Mouse (Mus musculus): ENCODE results near the gene Bcl2l10. TPM values are rescaled to one million over a fixed set of nuclear protein-coding genes. Genes with fewer than 3 reads are reported as not detected.

Bcl2l10 gene
- polyA plus RNA-seq, 2 experiments: not detected

GRCm38 (mm10) chr9:75313832-75314516 lies 33.6 kb upstream of the Bcl2l10 start:
- WGBS: under 1% methylated on average over 37 of the region's 52 CpGs
- peak overlapping the region; percentile 86 for H3K4me2 ChIP-seq (replicated peaks; ENCODE audit: low read depth, low read length, severe bottlenecking)
- peaks cover 13% of the 10 kb centered on the region for H3K4me1 ChIP-seq (ENCODE audit: control insufficient read depth, insufficient read depth, low read length)
- peak; percentile 72 for DNase-seq (ENCODE audit: low spot score)
- peak; percentile 94 for ATAC-seq (ENCODE audit: low FRiP score, low read depth)
- no peaks in the 10 kb centered on the region for H3K9me3 ChIP-seq (ENCODE audit: control insufficient read depth, low read length)
- H3K27ac ChIP-seq (replicated peaks; ENCODE audit: low read depth, low read length): peak overlapping the region; percentile 55
- H3K9ac ChIP-seq (ENCODE audit: low read depth, low read length, severe bottlenecking): peak overlapping the region; percentile 63
- H3K4me3 ChIP-seq (replicated peaks; ENCODE audit: low read length): peak overlapping the region; percentile 62
- 0 out of 2 replicates have a peak, but pooled peaks cover 2% of the 10 kb centered on the region for H3K36me3 ChIP-seq (ENCODE audit: control insufficient read depth, insufficient read depth, low read length)
- no peak; the same call in 1 of the 2 replicates for TF ChIP-seq POLR2A (IDR thresholded peaks at IDR 0.05; ENCODE audit: borderline replicate concordance, extremely low read depth, insufficient read depth, insufficient read length)
- no peaks in the 10 kb centered on the region for H3K27me3 ChIP-seq (ENCODE audit: control insufficient read depth, insufficient read depth, low read length)

GRCm38 (mm10) chr9:75314517-75315105 lies 32.9 kb upstream of the Bcl2l10 start:
- no peaks in the 10 kb centered on the region for H3K27me3 ChIP-seq (ENCODE audit: control insufficient read depth, insufficient read depth, low read length)
- H3K27ac ChIP-seq (replicated peaks; ENCODE audit: low read depth, low read length): peak overlapping the region; percentile 55; the same call in 1 of the 2 replicates
- H3K36me3 ChIP-seq (ENCODE audit: control insufficient read depth, insufficient read depth, low read length): 0 out of 2 replicates have a peak, but pooled peaks cover 2% of the 10 kb centered on the region
- 2% methylated on average over 19 of the region's 22 CpGs for WGBS
- TF ChIP-seq POLR2A (IDR thresholded peaks at IDR 0.05; ENCODE audit: borderline replicate concordance, extremely low read depth, insufficient read depth, insufficient read length): no peak
- no peaks in the 10 kb centered on the region for H3K9me3 ChIP-seq (ENCODE audit: control insufficient read depth, low read length)
- H3K4me1 ChIP-seq (ENCODE audit: control insufficient read depth, insufficient read depth, low read length): peaks cover 13% of the 10 kb centered on the region
- peak overlapping the region; percentile 62 for H3K4me3 ChIP-seq (replicated peaks; ENCODE audit: low read length)
- H3K9ac ChIP-seq (ENCODE audit: low read depth, low read length, severe bottlenecking): peak overlapping the region; percentile 63
- peak overlapping the region; percentile 86 for H3K4me2 ChIP-seq (replicated peaks; ENCODE audit: low read depth, low read length, severe bottlenecking)
- DNase-seq (ENCODE audit: low spot score): peak; percentile 15
- no peak for ATAC-seq (ENCODE audit: low FRiP score, low read depth)

- TF ChIP-seq POLR2A (IDR thresholded peaks at IDR 0.05; ENCODE audit: borderline replicate concordance, extremely low read depth, insufficient read depth, insufficient read length): no peak
- H3K9me3 ChIP-seq (ENCODE audit: control insufficient read depth, low read length): no peaks in the 10 kb centered on the region
- H3K27me3 ChIP-seq (ENCODE audit: control insufficient read depth, insufficient read depth, low read length): no peaks in the 10 kb centered on the region
- peak overlapping the region; percentile 62 for H3K4me3 ChIP-seq (replicated peaks; ENCODE audit: low read length)
- ATAC-seq (ENCODE audit: low FRiP score, low read depth) (no peak), DNase-seq (ENCODE audit: low spot score) (no peak)
- no peak overlapping the region for H3K27ac ChIP-seq (replicated peaks; ENCODE audit: low read depth, low read length)
- WGBS: 76% methylated on average over 3 of the region's 3 CpGs
- H3K4me2 ChIP-seq (replicated peaks; ENCODE audit: low read depth, low read length, severe bottlenecking): peak overlapping the region; percentile 86
- H3K36me3 ChIP-seq (ENCODE audit: control insufficient read depth, insufficient read depth, low read length): 0 out of 2 replicates have a peak, but pooled peaks cover 2% of the 10 kb centered on the region
- no peak overlapping the region for H3K9ac ChIP-seq (ENCODE audit: low read depth, low read length, severe bottlenecking)
- peaks cover 13% of the 10 kb centered on the region for H3K4me1 ChIP-seq (ENCODE audit: control insufficient read depth, insufficient read depth, low read length)
Measured at GRCm38 (mm10) chr9:75315238-75315637, 32.3 kb upstream of the Bcl2l10 start.

- no peaks in the 10 kb centered on the region for H3K9me3 ChIP-seq (ENCODE audit: control insufficient read depth, low read length)
- no peak overlapping the region for H3K9ac ChIP-seq (ENCODE audit: low read depth, low read length, severe bottlenecking)
- H3K4me2 ChIP-seq (replicated peaks; ENCODE audit: low read depth, low read length, severe bottlenecking): no peak overlapping the region
- DNase-seq (ENCODE audit: low spot score): no peak
- H3K27ac ChIP-seq (replicated peaks; ENCODE audit: low read depth, low read length): no peak overlapping the region
- ATAC-seq (ENCODE audit: low FRiP score, low read depth): no peak
- no peak overlapping the region for H3K4me3 ChIP-seq (replicated peaks; ENCODE audit: low read length)
- WGBS: 66% methylated on average over 6 of the region's 6 CpGs
- no peak for TF ChIP-seq POLR2A (IDR thresholded peaks at IDR 0.05; ENCODE audit: borderline replicate concordance, extremely low read depth, insufficient read depth, insufficient read length)
- H3K36me3 ChIP-seq (ENCODE audit: control insufficient read depth, insufficient read depth, low read length): 0 out of 2 replicates have a peak, but pooled peaks cover 2% of the 10 kb centered on the region
- H3K4me1 ChIP-seq (ENCODE audit: control insufficient read depth, insufficient read depth, low read length): peaks cover 13% of the 10 kb centered on the region
- no peaks in the 10 kb centered on the region for H3K27me3 ChIP-seq (ENCODE audit: control insufficient read depth, insufficient read depth, low read length)
Measured at GRCm38 (mm10) chr9:75316771-75317170, 30.8 kb upstream of the Bcl2l10 start.

GRCm38 (mm10) chr9:75318196-75318595 lies 29.4 kb upstream of the Bcl2l10 start:
- Histone ChIP-seq H3K4me1 (ENCODE audit: control insufficient read depth, insufficient read depth, low read length) (peaks cover 13% of the 10 kb centered on the region), H3K9me3 (ENCODE audit: control insufficient read depth, low read length) (no peaks in the 10 kb centered on the region), H3K9ac (ENCODE audit: low read depth, low read length, severe bottlenecking) (no peak overlapping the region), H3K4me3 (replicated peaks; ENCODE audit: low read length) (no peak overlapping the region), H3K27ac (replicated peaks; ENCODE audit: low read depth, low read length) (no peak overlapping the region), H3K27me3 (ENCODE audit: control insufficient read depth, insufficient read depth, low read length) (no peaks in the 10 kb centered on the region), H3K4me2 (replicated peaks; ENCODE audit: low read depth, low read length, severe bottlenecking) (no peak overlapping the region), H3K36me3 (ENCODE audit: control insufficient read depth, insufficient read depth, low read length) (0 out of 2 replicates have a peak, but pooled peaks cover 2% of the 10 kb centered on the region)
- WGBS: 98% methylated on average over 2 of the region's 2 CpGs
- TF ChIP-seq POLR2A (IDR thresholded peaks at IDR 0.05; ENCODE audit: borderline replicate concordance, extremely low read depth, insufficient read depth, insufficient read length): no peak
- DNase-seq (ENCODE audit: low spot score) (no peak), ATAC-seq (ENCODE audit: low FRiP score, low read depth) (no peak)
